Mouse (Mus musculus) lung, postnatal 4 days (tissue): ENCODE measurements at regions not wholly inside any gene's neighbourhood (a gene's known extent, or its start where the extent isn't known, plus 50 kb on each side); places are given as distances from the start of the nearest gene placed in this dataset.

Source experiments
- DNase-seq, 2 experiments: peaks; one replicate each; pipeline ENCODE4 v3.0.0; 2021

- no peak for DNase-seq
Observed at GRCm38 (mm10) chr6:135629236-135629635, 266.9 kb downstream of the Emp1 start.

GRCm38 (mm10) chr6:135632671-135633070 lies 270.3 kb downstream of the Emp1 start:
- no peak for DNase-seq

- no peak for DNase-seq
Observed at GRCm38 (mm10) chr6:135636648-135637047, 274.3 kb downstream of the Emp1 start.

- no peak for DNase-seq
Observed at GRCm38 (mm10) chr6:135642711-135643110, 280.4 kb downstream of the Emp1 start.

GRCm38 (mm10) chr6:135646177-135646576 lies 283.8 kb downstream of the Emp1 start:
- no peak for DNase-seq

- DNase-seq: no peak
Observed at GRCm38 (mm10) chr6:135653002-135653401, 290.7 kb downstream of the Emp1 start.

GRCm38 (mm10) chr6:135662386-135662785 lies 300.0 kb downstream of the Emp1 start:
- DNase-seq: no peak

- DNase-seq: no peak
Observed at GRCm38 (mm10) chr6:135662801-135663537, 300.6 kb downstream of the Emp1 start.
